Mouse (Mus musculus): Measurements from ENCODE around the gene Kcnk15. TPM values are rescaled to one million over a fixed set of nuclear protein-coding genes. Genes with fewer than 3 reads are reported as not detected.

The Kcnk15 gene
- not detected in 2 replicates for polyA plus RNA-seq (2015; fragmentation: Nextera tagmentation; extraction: Ambion mirVana)

DNA sequence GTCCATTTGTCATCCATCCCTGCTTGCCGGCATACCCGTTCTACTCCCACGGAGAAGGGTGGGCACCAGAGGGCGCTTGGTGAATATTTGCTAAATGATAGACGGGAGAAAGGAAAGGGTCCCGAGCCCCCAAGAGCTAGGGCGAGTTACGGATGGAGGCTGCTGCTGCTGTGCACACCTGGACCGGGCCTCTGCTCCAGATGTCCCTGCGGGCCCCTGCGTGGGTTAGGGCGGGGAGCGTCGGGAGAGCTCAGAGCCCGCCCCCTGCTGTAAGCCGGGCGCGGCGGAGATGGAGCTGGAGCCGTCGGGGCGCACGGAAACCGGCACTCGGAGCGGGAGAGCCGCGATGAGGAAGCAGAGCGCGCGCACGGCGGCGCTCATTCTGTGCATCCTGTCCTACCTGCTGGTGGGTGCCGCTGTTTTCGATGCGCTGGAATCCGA is at the start of gene Kcnk15:
Gene Kcnk15, plus strand, starts transcription at position 191 of the 441 bp plus-strand sequence.

DNA sequence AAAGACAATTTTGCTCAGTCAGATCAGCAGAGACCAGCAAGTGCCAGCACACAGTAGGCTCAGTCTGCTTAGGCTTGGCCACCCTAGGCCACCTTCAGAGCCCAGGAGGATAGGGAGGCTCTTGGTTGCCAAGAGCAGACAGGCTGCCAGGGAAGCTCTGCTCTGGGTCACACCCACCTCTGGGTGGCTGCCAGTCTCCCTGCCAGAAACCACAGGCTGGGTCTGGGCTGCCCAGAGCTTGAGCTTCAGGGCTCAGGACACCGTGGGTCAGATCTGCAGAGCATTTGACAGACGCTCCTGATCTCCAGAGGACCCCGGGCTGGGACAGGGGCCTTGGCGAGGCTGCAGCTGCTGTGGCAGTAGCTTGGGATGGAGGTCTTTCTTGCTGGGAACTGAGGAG is 32.8 kb upstream of the Kcnk15 start, which contains the start of gene Ccn5:
Gene Ccn5, plus strand, starts transcription at position 255 of the 400 bp plus-strand sequence.

Other genes with a start within 250 kb of the Kcnk15 start
- 54.9 and 58.0 TPM in 2 replicates for gene Serinc3, start 208.5 kb upstream of the Kcnk15 start, polyA plus RNA-seq (2015; fragmentation: Nextera tagmentation; extraction: Ambion mirVana)
- 125 and 140 TPM in 2 replicates for gene Pkig, start 195.3 kb upstream of the Kcnk15 start, polyA plus RNA-seq (2015; fragmentation: Nextera tagmentation; extraction: Ambion mirVana)
- 10.2 and 11.6 TPM in 2 replicates for gene Ada, start 103.4 kb upstream of the Kcnk15 start, polyA plus RNA-seq (2015; fragmentation: Nextera tagmentation; extraction: Ambion mirVana)
- 4.4 and 6.8 TPM in 2 replicates for gene Ccn5, start 32.8 kb upstream of the Kcnk15 start, polyA plus RNA-seq (2015; fragmentation: Nextera tagmentation; extraction: Ambion mirVana)
- gene Rims4, start 65.0 kb downstream of the Kcnk15 start, polyA plus RNA-seq (2015; fragmentation: Nextera tagmentation; extraction: Ambion mirVana), result 0.04 TPM in 2 replicates
- 228 and 257 TPM in 2 replicates for gene Ywhab, start 141.3 kb downstream of the Kcnk15 start, polyA plus RNA-seq (2015; fragmentation: Nextera tagmentation; extraction: Ambion mirVana)
- gene Pabpc1l, start 171.8 kb downstream of the Kcnk15 start, polyA plus RNA-seq (2015; fragmentation: Nextera tagmentation; extraction: Ambion mirVana), result 0.17 and 0.80 TPM in 2 replicates
- gene Stk4, start 216.7 kb downstream of the Kcnk15 start, polyA plus RNA-seq (2015; fragmentation: Nextera tagmentation; extraction: Ambion mirVana), result 10.7 and 13.0 TPM in 2 replicates
- gene Tomm34, start 217.5 kb downstream of the Kcnk15 start, polyA plus RNA-seq (2015; fragmentation: Nextera tagmentation; extraction: Ambion mirVana), result 23.6 and 24.4 TPM in 2 replicates

Data from urinary bladder, postnatal 0 days (tissue).